Mouse (Mus musculus) limb, embryonic 14.5 days (tissue): ENCODE measurements at regions not wholly inside any gene's neighbourhood (a gene's known extent, or its start where the extent isn't known, plus 50 kb on each side); places are given as distances from the start of the nearest gene placed in this dataset.

Source experiments
- ATAC-seq: fragments of 200-750 bp; cut with Nextera tagmentation; 2 replicates; pipeline ENCODE4 v1.8.0; 2017; ENCODE audit warnings: low read depth, moderate number of reproducible peaks, moderate TSS enrichment; ENCODE audit not compliant: low FRiP score
- DNase-seq: peaks from one replicate; pipeline ENCODE4 v3.0.0-alpha.2; 2015; ENCODE audit warnings: low spot score
- H3K27ac ChIP-seq: fragments of 300-500 bp; sonication (generic); replicated peaks from 2 replicates; pipeline ENCODE4 v1.5.1; 2014; ENCODE audit warnings: low read depth, mild to moderate bottlenecking, low read length, moderate library complexity, mixed read lengths
- H3K27me3 ChIP-seq: fragments of 300-500 bp; sonication (generic); 2 replicates; pipeline ENCODE4 v1.6.1; 2014; ENCODE audit warnings: low read length, mixed read lengths; ENCODE audit not compliant: control insufficient read depth, insufficient read depth
- H3K36me3 ChIP-seq: fragments of 300-500 bp; sonication (generic); 2 replicates; pipeline ENCODE4 v1.6.1; 2014; ENCODE audit warnings: mild to moderate bottlenecking, low read length, moderate library complexity, mixed read lengths; ENCODE audit not compliant: control insufficient read depth, insufficient read depth
- H3K4me1 ChIP-seq: fragments of 300-500 bp; sonication (generic); 2 replicates; pipeline ENCODE4 v1.6.1; 2014; ENCODE audit warnings: antibody characterized with exemption, low read length, mixed read lengths; ENCODE audit not compliant: control insufficient read depth, insufficient read depth
- H3K4me2 ChIP-seq: fragments of 300-500 bp; sonication (generic); replicated peaks from 2 replicates; pipeline ENCODE4 v1.6.1; 2014; ENCODE audit warnings: low read depth, mild to moderate bottlenecking, low read length, moderate library complexity; ENCODE audit not compliant: severe bottlenecking
- H3K4me3 ChIP-seq: fragments of 300-500 bp; sonication (generic); replicated peaks from 2 replicates; pipeline ENCODE4 v1.5.1; 2014; ENCODE audit warnings: low read length
- H3K9ac ChIP-seq: fragments of 300-500 bp; sonication (generic); 2 replicates; pipeline ENCODE4 v1.6.1; 2014; ENCODE audit warnings: mild to moderate bottlenecking, low read depth, low read length, moderate library complexity; ENCODE audit not compliant: severe bottlenecking
- H3K9me3 ChIP-seq: fragments of 300-500 bp; sonication (generic); 2 replicates; pipeline ENCODE4 v1.6.1; 2016; ENCODE audit warnings: low read length; ENCODE audit not compliant: control insufficient read depth
- POLR2A ChIP-seq: fragments of 200-500 bp; IDR thresholded peaks from 2 replicates; pipeline ENCODE4 v1.8.0; 2012; ENCODE audit warnings: inconsistent platforms, mild to moderate bottlenecking, moderate library complexity, borderline replicate concordance; ENCODE audit not compliant: insufficient read depth, insufficient read length; ENCODE audit errors: extremely low read depth
- WGBS: fragments of 180-500 bp; shearing (Covaris S2); extraction: QIAGEN DNeasy Blood & Tissue Kit; methylation state at CpG from one replicate; pipeline ENCODE4 v1.1.7; 2014; 5-methylcytosine and 5-hydroxymethylcytosine counted together

DNA sequence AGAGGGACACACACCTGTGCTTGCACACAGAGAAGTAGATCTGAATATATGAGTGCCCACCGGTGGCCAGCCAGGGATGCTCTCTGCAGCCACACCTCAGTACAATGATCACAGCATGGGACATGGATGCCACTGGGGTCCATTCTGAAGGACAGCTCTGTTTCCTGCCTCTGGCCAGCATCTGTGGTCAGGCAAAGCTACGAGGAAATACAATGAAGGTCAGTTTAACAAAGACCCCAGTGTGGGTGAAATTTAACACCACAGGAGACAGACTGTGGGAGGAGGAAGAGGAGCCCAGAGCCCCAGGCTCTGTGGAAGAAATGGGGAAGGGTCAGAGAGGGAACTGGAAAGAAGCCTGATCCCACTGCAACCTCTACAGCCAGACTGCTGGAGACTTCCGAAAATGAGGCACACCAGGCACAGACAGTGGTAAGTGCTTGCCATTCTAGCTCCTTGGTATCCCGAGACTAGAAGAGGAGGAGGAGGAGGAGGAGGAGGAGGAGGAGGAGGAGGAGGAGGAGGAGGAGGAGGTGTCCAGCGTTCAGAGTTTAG lies 196.0 kb downstream of the Ly86 start:
- Histone ChIP-seq H3K4me1 (peaks cover 6% of the 10 kb centered on the region), H3K36me3 (no peaks in the 10 kb centered on the region), H3K27me3 (no peaks in the 10 kb centered on the region), H3K4me3 (no peak overlapping the region), H3K4me2 (no peak overlapping the region), H3K9me3 (no peaks in the 10 kb centered on the region), H3K9ac (no peak overlapping the region), H3K27ac (no peak overlapping the region)
- 36% methylated on average over 4 of the region's 5 CpGs for WGBS
- TF ChIP-seq POLR2A: no peak
- DNase-seq: no peak
- no peak for ATAC-seq

DNA sequence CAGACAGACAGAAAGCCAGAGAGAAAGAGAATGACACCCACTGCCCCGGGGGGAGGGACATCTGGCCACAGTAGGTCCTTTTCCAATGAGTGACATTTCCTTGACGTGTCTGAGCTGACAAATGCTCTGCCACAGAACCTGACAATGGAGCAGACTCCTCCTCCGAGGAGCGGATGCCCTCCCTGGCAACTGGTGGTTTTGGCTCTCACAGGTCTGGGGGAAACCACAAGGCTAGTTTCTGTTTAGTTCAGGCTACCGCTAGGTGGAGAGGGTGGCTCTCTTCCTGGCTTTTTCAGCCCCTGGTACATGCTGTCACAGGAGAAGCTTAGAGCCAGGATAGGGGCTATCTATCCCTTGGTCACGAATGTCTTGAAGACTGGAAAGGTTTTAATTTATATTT lies 196.7 kb downstream of the Ly86 start:
- DNase-seq (peak; percentile 78), ATAC-seq (peak; percentile 68)
- H3K27ac ChIP-seq: no peak overlapping the region
- TF ChIP-seq POLR2A: no peak
- 12% methylated on average over 6 of the region's 6 CpGs for WGBS
- no peak overlapping the region for H3K4me3 ChIP-seq
- no peaks in the 10 kb centered on the region for H3K9me3 ChIP-seq
- peaks cover 6% of the 10 kb centered on the region for H3K4me1 ChIP-seq
- H3K36me3 ChIP-seq: no peaks in the 10 kb centered on the region
- H3K9ac ChIP-seq: no peak overlapping the region
- H3K4me2 ChIP-seq: 0 out of 2 replicates have a peak overlapping the region, but pooled peaks have one; percentile 13
- H3K27me3 ChIP-seq: no peaks in the 10 kb centered on the region

DNA sequence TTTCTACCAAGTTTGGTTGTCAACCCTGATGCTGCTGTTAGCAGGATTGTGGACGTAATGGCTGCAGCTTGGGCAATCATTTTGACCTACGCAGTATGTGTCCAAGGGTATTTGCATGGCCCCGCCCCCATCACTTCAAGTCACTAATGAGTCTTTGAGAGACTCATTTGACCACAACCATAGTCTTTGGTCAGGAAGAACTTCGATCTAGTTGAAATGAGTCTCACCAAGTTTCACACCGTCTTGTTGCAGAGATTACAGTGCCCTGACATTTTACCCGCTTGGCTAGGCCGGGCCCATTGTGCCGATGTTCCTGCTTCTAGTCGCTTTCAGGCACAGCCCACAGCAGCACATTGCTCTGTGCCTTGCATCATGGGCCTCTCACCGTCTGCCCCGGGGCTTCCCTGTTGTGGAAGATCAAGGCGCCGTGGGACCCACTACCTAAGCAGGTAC lies 197.8 kb downstream of the Ly86 start:
- Histone ChIP-seq H3K4me1 (peaks cover 6% of the 10 kb centered on the region), H3K4me2 (no peak overlapping the region), H3K9ac (no peak overlapping the region), H3K27me3 (no peaks in the 10 kb centered on the region), H3K36me3 (no peaks in the 10 kb centered on the region), H3K4me3 (no peak overlapping the region), H3K27ac (no peak overlapping the region), H3K9me3 (no peaks in the 10 kb centered on the region)
- DNase-seq (no peak), ATAC-seq (no peak)
- WGBS: 86% methylated on average over 13 of the region's 13 CpGs
- no peak for TF ChIP-seq POLR2A

DNA sequence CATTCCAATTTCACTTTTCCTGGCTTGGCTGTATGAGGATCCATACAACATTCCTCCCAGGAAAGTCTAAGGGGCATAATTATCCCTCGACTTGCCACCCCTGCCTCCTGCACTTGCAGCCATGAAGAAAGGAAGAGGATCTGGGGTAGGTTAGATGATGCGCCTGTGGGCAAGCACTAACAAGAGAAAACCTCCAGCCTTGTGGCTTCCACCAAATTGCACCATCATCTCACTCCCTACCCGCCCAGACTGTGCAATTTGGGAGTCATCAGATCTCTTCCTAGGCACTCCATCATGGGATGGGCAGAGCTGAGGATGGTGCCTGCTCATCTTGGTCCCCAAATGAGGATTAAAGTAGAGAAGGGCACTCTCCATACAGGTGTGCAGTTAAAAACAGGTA lies 198.8 kb downstream of the Ly86 start:
- no peak overlapping the region for H3K4me3 ChIP-seq
- WGBS: 75% methylated on average over 3 of the region's 3 CpGs
- TF ChIP-seq POLR2A: no peak

DNA sequence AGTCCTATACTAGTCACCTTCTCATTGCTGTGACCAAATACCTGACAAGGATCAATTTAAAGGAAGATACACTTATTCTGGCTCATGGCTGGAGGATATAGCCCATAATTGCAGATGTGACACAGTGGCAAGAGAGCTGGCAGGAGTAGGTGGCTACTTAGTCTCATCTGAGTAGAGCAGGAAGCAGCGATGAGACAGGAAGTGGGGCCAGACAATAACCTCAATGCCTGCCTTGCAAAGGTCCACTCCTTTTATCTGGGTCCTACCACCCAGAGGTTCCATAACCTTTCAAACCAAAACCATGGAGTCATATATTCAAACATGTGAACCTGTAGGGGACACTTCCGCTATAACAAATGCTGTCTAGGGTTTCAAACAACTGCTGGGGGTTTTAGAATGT lies 199.7 kb downstream of the Ly86 start:
- Histone ChIP-seq H3K4me2 (no peak overlapping the region), H3K9ac (no peak overlapping the region), H3K4me1 (peaks cover 6% of the 10 kb centered on the region), H3K27me3 (no peaks in the 10 kb centered on the region), H3K9me3 (no peaks in the 10 kb centered on the region), H3K27ac (no peak overlapping the region), H3K36me3 (no peaks in the 10 kb centered on the region), H3K4me3 (no peak overlapping the region)
- DNase-seq (no peak), ATAC-seq (no peak)
- 94% methylated on average over 2 of the region's 2 CpGs for WGBS
- no peak for TF ChIP-seq POLR2A

More for the DNA sequence above, 198.8 kb downstream of the Ly86 start:
- Histone ChIP-seq H3K4me2 (no peak overlapping the region), H3K9ac (no peak overlapping the region), H3K36me3 (no peaks in the 10 kb centered on the region), H3K27me3 (no peaks in the 10 kb centered on the region), H3K27ac (no peak overlapping the region), H3K4me1 (peaks cover 6% of the 10 kb centered on the region), H3K9me3 (no peaks in the 10 kb centered on the region)
- no peak for DNase-seq
- ATAC-seq: no peak

DNA sequence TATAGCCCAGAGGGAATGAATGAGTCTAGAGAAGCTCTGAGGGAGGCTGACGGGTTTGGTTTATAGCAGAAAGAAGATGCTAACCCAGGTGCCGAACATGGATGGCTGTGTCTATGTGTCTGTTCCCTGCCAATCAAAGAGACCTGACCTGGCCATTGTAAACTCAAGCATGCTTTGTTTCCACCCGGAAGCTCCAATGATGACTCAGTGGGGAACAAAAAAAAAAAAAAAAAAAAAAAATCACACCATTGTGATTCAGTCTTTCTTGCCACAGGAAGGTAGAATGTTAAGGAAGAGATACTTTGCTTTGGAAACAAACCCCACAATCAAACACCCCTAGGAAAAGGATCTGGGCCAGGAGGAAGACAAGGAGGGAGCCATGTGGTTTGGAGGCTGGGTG lies 201.5 kb downstream of the Ly86 start:
- no peak overlapping the region for H3K4me3 ChIP-seq
- H3K36me3 ChIP-seq: no peaks in the 10 kb centered on the region
- WGBS: 73% methylated on average over 3 of the region's 3 CpGs
- peaks cover 5% of the 10 kb centered on the region for H3K4me1 ChIP-seq
- no peaks in the 10 kb centered on the region for H3K9me3 ChIP-seq
- no peak overlapping the region for H3K27ac ChIP-seq
- ATAC-seq (no peak), DNase-seq (no peak)
- H3K9ac ChIP-seq: no peak overlapping the region
- no peak for TF ChIP-seq POLR2A
- no peak overlapping the region for H3K4me2 ChIP-seq
- H3K27me3 ChIP-seq: no peaks in the 10 kb centered on the region
